Mouse (Mus musculus) gastrocnemius, postnatal 10 days (tissue): ENCODE measurements around the gene Inca1. TPM values are rescaled to one million over a fixed set of nuclear protein-coding genes. Genes with fewer than 3 reads are reported as not detected.

Source experiments
- microRNA-seq, 2 experiments: library from miRNA; unstranded; fragments of <30 nt; microRNA quantifications; one replicate each; pipeline ENCODE4 v1.2.0; 2021
- total RNA-seq, 2 experiments: library from RNA; stranded (reverse); gene quantifications; 2 replicates each; pipeline ENCODE4 v1.2.3; 2021

Gene Inca1
- total RNA-seq, 2 experiments from 2014 or later: 1.6 to 2.5 TPM

Small RNA genes within 50 kb of the gene (microRNA-seq; reads per million reads assigned to microRNA genes)
- 0 to 0.64 reads per million in 2 experiments for gene Mir6925

Other genes starting within 250 kb of the Inca1 start
- 10 to 100 TPM in 1 of 2 experiments, 1 to 10 TPM in 1; 7.6 to 11.0 TPM for gene Med11, start 248.2 kb downstream of the Inca1 start, total RNA-seq
- gene Zmynd15, start 240.7 kb downstream of the Inca1 start, total RNA-seq: 1 to 10 TPM in 1 of 2 experiments, under 1 TPM in 1; 0.52 to 1.6 TPM
- 1 to 10 TPM; 3.4 to 5.1 TPM for gene Cxcl16, start 240.2 kb downstream of the Inca1 start, total RNA-seq
- not detected for gene Tm4sf5, start 194.9 kb downstream of the Inca1 start, total RNA-seq
- gene Vmo1, start 185.5 kb downstream of the Inca1 start, total RNA-seq: not detected
- gene Gltpd2, start 181.0 kb downstream of the Inca1 start, total RNA-seq: not detected
- 100 to 1,000 TPM; 326 to 361 TPM for gene Psmb6, start 174.8 kb downstream of the Inca1 start, total RNA-seq
- gene Gm40193, start 167.2 kb downstream of the Inca1 start, total RNA-seq: not detected
- 10 to 100 TPM; 16.4 to 21.3 TPM for gene Pld2, start 160.1 kb downstream of the Inca1 start, total RNA-seq
- 10 to 100 TPM; 28.6 to 37.0 TPM for gene Mink1, start 137.3 kb downstream of the Inca1 start, total RNA-seq
- not detected for gene 4930544D05Rik, start 84.3 kb downstream of the Inca1 start, total RNA-seq
- 10 to 100 TPM; 30.7 to 35.0 TPM for gene Chrne, start 80.9 kb downstream of the Inca1 start, total RNA-seq
- gene Gp1ba, start 61.0 kb downstream of the Inca1 start, total RNA-seq: under 1 TPM; 0.12 to 0.29 TPM
- 10 to 100 TPM; 41.9 to 43.7 TPM for gene Rnf167, start 52.9 kb downstream of the Inca1 start, total RNA-seq
- gene Slc25a11, start 52.7 kb downstream of the Inca1 start, total RNA-seq: 100 to 1,000 TPM; 252 to 283 TPM
- 100 to 1,000 TPM; 465 to 491 TPM for gene Pfn1, start 45.5 kb downstream of the Inca1 start, total RNA-seq
- 1,000 to 10,000 TPM; 5,193 to 5,983 TPM for gene Eno3, start 43.0 kb downstream of the Inca1 start, total RNA-seq
- 100 to 1,000 TPM; 131 to 133 TPM for gene Spag7, start 30.7 kb downstream of the Inca1 start, total RNA-seq
- 10 to 100 TPM; 20.6 to 21.8 TPM for gene Camta2, start 12.1 kb downstream of the Inca1 start, total RNA-seq
- 100 to 1,000 TPM; 195 to 205 TPM for gene Kif1c, start 393 bp upstream of the Inca1 start, total RNA-seq
- 10 to 100 TPM; 11.6 to 12.4 TPM for gene Zfp3, start 64.1 kb upstream of the Inca1 start, total RNA-seq
- not detected for gene Scimp, start 112.4 kb upstream of the Inca1 start, total RNA-seq
- 10 to 100 TPM; 27.5 to 30.4 TPM for gene Rabep1, start 144.6 kb upstream of the Inca1 start, total RNA-seq